In genomic region chr2:57807911-57808310, GRCm38 (mm10) we compare ENCODE assay signal across 32 mouse cellular contexts.
"Had no signal": no experiment of that assay in that cellular context is flagged by ENCODE, and none has a peak within 500 bp of the region (broad histone marks: within the 10 kb centered on the region; RNA-seq: fewer than 3 reads in every experiment).

No protein-coding gene starts in this region.

- H3K4me1 ChIP-seq: limb, embryonic 10.5 days; limb, embryonic 12.5 days; limb, embryonic 13.5 days; limb, embryonic 15.5 days; liver, embryonic 12.5 days; liver, embryonic 13.5 days; liver, embryonic 15.5 days; lung, embryonic 15.5 days; megakaryocyte, embryonic 14.5 days; midbrain, embryonic 10.5 days; midbrain, embryonic 12.5 days; midbrain, embryonic 13.5 days; midbrain, embryonic 15.5 days; neural tube, embryonic 12.5 days had no signal

- DNase-seq: left cerebral cortex, postnatal 4 days; liver; liver, embryonic 13.5 days; liver, postnatal 0 days; lung, adult 18-20 months; lung, adult 2 months; lung, embryonic 14.5 days; lung, postnatal 10 days; lung, postnatal 14 days; lung, postnatal 36 days; lung, postnatal 4 days; midbrain, embryonic 14.5 days had no signal

- H3K9ac ChIP-seq: limb, embryonic 12.5 days; limb, embryonic 13.5 days; limb, embryonic 15.5 days; liver, embryonic 12.5 days; liver, embryonic 13.5 days; liver, embryonic 14.5 days; liver, embryonic 15.5 days; liver, postnatal 0 days; lung, embryonic 14.5 days; lung, embryonic 15.5 days; midbrain, embryonic 12.5 days; midbrain, embryonic 13.5 days; midbrain, embryonic 15.5 days; neural tube, embryonic 12.5 days had no signal

- H3K36me3 ChIP-seq: limb, embryonic 10.5 days; limb, embryonic 12.5 days; limb, embryonic 13.5 days; limb, embryonic 15.5 days; liver, embryonic 12.5 days; liver, embryonic 13.5 days; liver, embryonic 15.5 days; lung, embryonic 15.5 days; midbrain, embryonic 10.5 days; midbrain, embryonic 12.5 days; midbrain, embryonic 13.5 days; midbrain, embryonic 15.5 days; neural tube, embryonic 12.5 days had no signal

- H3K4me2 ChIP-seq: limb, embryonic 12.5 days; limb, embryonic 13.5 days; limb, embryonic 15.5 days; liver, embryonic 11.5 days; liver, embryonic 12.5 days; liver, embryonic 13.5 days; liver, embryonic 15.5 days; lung, embryonic 14.5 days; lung, embryonic 15.5 days; midbrain, embryonic 11.5 days; midbrain, embryonic 12.5 days; midbrain, embryonic 13.5 days; midbrain, embryonic 15.5 days; neural tube, embryonic 12.5 days had no signal

- H3K27me3 ChIP-seq: limb, embryonic 12.5 days; limb, embryonic 13.5 days; limb, embryonic 15.5 days; liver, embryonic 12.5 days; liver, embryonic 13.5 days; liver, embryonic 15.5 days; lung, embryonic 15.5 days; megakaryocyte, embryonic 14.5 days; midbrain, embryonic 12.5 days; midbrain, embryonic 13.5 days; midbrain, embryonic 15.5 days; neural tube, embryonic 12.5 days had no signal

- H3K9me3 ChIP-seq: limb, embryonic 10.5 days; limb, embryonic 12.5 days; limb, embryonic 13.5 days; limb, embryonic 15.5 days; liver, embryonic 12.5 days; liver, embryonic 13.5 days; liver, embryonic 15.5 days; lung, embryonic 15.5 days; megakaryocyte, embryonic 14.5 days; midbrain, embryonic 10.5 days; midbrain, embryonic 12.5 days; midbrain, embryonic 13.5 days; midbrain, embryonic 15.5 days; neural tube, embryonic 12.5 days had no signal

- H3K27ac ChIP-seq: limb, embryonic 10.5 days; limb, embryonic 12.5 days; limb, embryonic 13.5 days; limb, embryonic 15.5 days; liver, embryonic 12.5 days; liver, embryonic 13.5 days; liver, embryonic 14.5 days; liver, embryonic 15.5 days; lung, embryonic 15.5 days; macrophage; midbrain, embryonic 10.5 days; midbrain, embryonic 12.5 days; midbrain, embryonic 13.5 days; midbrain, embryonic 15.5 days; neural tube, embryonic 12.5 days had no signal

- ATAC-seq: liver, embryonic 12.5 days; liver, postnatal 0 days; lung, postnatal 0 days; midbrain, embryonic 13.5 days; midbrain, embryonic 15.5 days; midbrain, embryonic 16.5 days had no signal

- H3K4me3 ChIP-seq: limb, embryonic 10.5 days; limb, embryonic 12.5 days; limb, embryonic 13.5 days; limb, embryonic 15.5 days; liver, embryonic 12.5 days; liver, embryonic 13.5 days; liver, embryonic 15.5 days; lung, embryonic 15.5 days; megakaryocyte, embryonic 14.5 days; midbrain, embryonic 10.5 days; midbrain, embryonic 12.5 days; midbrain, embryonic 13.5 days; midbrain, embryonic 15.5 days; myocyte; neural tube, embryonic 12.5 days had no signal
